Mouse (Mus musculus): ENCODE data around the gene Ube2e2. TPM values are rescaled to one million over a fixed set of nuclear protein-coding genes. Genes with fewer than 3 reads are reported as not detected.
"Not testable (repeated sequence)": the region's sequence is repeated elsewhere in the genome, so short reads cannot be mapped to it uniquely, and the experiment has no call there.

The Ube2e2 gene
- total RNA-seq, 4 experiments from 2014 or later = 5.3 to 8.2 (median 7.4) TPM

DNA sequence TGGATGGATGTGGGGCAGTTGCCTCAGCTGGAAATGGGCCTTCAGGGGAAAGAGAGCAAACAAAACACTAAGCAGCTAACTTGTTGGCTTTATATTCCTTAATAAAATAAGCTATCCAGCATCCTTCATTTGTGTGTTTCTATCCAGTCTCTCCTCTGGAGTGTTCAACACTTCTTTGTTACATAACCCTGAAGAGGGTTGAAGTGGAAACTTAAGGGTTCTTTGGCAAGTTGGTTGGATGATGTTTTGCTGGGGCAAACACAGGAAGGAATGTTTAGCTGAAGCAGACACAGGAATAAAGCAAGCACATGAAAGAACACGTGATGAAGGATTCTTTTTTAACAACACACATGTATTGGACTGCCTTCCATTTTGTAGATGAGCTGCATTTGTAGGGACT is 256.3 kb downstream of the Ube2e2 start:
- no peak for DNase-seq (ENCODE audit: low spot score in 2 of 2)

DNA sequence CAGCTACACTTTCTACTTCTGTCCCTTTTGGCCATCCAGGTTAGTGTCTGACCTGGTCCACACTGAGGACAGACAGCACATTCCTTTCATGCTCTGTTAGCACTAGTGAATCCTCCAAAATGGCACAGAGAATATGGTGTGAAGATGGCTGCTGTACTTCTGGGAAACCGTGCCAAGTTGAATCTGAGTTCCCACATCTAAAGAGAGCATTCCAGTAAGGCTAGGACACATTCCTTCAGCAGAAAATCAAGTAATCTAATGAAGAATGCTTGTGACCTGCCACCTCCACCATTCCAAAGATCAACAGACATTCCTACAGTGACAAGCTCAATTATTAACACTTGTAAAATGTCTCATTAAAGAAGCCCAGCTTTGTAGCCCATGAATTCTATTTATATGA is 265.9 kb downstream of the Ube2e2 start:
- DNase-seq (ENCODE audit: low spot score in 2 of 2) = no peak

GRCm38 (mm10) chr14:18618603-18619002 is 275.5 kb downstream of the Ube2e2 start:
- DNase-seq (ENCODE audit: low spot score in 2 of 2) = no peak

DNA sequence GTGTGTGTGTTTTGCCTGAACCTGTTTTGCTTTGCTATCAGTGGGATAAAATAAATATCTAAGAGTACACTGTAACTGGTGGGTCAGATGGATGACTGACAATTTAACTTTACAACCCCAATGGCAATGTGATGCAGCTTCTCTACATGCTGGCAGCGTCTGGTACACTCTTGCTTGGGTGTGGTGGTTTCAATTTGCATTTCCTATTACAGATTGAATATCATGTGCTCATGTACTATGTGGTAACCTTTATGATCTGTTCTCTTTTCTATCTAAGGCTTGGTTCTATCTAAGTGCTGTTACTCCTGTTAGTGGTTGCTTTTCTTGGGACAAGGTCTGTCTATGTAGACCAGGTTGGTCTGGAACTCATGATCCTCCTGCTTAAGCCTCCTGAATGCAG is 292.1 kb downstream of the Ube2e2 start:
- no peak for DNase-seq (ENCODE audit: low spot score in 2 of 2)

- no peak for DNase-seq (ENCODE audit: low spot score in 2 of 2)
Observed at GRCm38 (mm10) chr14:18586239-18587034, 307.6 kb downstream of the Ube2e2 start.

DNA sequence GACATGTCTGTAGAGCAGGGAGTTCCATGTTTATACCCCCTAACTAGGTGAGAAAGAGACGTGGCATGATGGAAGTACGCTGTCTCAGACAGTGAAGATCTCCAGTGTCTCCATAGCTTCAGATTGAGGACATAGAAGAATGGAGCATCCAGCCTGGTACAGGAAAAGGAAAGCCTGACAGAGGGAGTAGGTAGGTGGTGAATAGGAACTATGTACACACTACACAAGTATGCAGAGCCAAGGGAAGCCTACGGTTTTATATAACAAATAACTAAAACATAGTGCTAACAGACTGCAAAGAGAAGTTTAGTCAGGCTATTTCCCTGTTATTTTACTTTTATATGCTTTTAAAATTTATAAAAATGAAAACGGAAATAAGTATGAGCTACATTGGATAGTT is 312.3 kb downstream of the Ube2e2 start:
- no peak for DNase-seq (ENCODE audit: low spot score in 2 of 2)

DNA sequence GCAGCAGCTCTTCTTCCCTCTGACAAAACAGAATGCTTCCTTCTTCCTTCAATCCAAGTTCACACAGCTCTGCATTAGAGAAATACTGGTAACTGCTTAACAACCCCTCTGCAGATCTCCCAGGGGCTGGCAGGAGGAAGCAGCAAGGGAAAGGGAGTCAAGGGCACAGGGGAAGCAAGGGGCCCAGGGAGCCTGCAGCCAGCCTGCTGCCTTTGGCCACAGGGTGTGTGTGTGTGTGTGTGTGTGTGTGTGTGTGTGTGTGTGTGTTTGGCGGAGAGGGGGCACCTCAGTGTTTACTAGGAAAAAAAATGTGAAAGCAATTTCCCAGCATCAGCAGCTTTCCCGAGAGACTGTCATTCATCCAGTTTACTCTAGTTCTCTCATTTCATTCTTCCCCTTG is 319.3 kb downstream of the Ube2e2 start:
- DNase-seq (ENCODE audit: low spot score in 2 of 2) = no peak

DNA sequence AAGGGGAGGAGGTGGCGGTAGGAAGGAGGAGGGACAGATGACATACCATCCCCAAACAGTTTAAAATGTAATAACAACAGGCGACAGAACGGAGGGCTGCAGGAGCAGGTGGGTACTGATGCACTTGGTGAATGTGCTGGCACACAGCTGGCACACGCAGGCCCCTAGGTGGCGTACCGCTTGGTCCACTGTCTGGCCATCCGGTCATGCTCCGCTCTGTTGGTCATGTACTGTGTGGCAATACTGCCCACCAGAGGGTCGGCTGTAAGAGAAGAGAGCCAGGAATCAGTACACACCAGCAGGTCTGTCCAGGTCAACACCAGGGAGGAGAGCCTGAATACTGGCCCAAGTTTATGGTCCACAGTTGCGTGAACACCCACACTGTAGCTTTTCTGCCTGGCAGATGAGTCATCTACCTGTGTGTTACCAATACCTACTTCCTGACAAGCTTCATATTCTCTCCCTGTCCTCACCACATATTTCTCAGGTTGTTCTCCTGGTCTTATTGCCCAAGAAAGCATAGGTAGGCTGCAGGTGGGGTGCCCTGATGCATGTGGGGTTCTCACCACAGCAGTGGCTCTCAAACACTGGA is 319.8 kb downstream of the Ube2e2 start:
- DNase-seq (ENCODE audit: low spot score in 2 of 2) = no peak

- no peak for DNase-seq (ENCODE audit: low spot score in 2 of 2)
Observed at GRCm38 (mm10) chr14:18573286-18573956, 320.6 kb downstream of the Ube2e2 start.

DNA sequence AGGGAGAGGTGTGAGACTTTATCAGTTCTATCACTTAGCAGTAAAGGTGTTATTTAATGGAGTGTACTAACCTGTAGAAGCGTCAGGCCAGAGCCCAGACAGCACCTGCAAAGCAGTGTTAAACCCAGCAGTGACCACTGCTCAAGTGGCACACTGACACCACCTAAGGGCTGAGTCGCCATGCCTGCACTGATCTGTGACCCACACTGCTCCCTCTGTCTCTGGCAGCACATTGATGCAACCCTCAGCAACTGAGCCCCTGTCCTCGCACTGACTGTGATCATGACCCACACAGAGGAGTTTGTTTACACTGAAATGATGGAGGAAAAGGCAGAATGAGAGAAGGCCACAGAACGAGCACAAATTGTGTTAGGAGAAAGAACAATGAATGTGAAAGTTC is 321.2 kb downstream of the Ube2e2 start:
- no peak for DNase-seq (ENCODE audit: low spot score in 2 of 2)

- DNase-seq (ENCODE audit: low spot score in 2 of 2) = no peak
Observed at GRCm38 (mm10) chr14:18569615-18570014, 324.5 kb downstream of the Ube2e2 start.

- DNase-seq (ENCODE audit: low spot score in 2 of 2) = not testable (repeated sequence)
Observed at GRCm38 (mm10) chr14:18564999-18565398, 329.1 kb downstream of the Ube2e2 start.

DNA sequence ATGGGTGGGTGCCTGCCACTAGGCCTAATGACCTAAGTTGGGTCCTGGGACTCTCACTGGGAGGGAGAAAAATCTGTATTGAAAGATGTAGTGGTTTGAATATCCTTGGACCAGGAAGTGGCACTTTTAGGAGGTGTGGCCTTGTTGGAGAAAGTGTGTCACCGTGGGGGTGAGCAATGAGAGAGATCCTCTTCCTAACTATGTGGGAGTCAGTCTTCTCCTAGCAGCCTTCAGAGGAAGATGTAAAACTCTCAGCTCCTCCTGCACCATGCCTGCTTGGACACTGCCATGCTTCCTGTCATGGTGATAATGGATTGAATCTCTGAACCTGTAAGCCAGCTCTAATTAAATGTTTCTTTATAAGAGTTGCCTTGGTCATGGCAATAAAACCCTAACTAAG is 338.8 kb downstream of the Ube2e2 start:
- DNase-seq (ENCODE audit: low spot score in 2 of 2) = no peak

GRCm38 (mm10) chr14:18554627-18554988 is 339.5 kb downstream of the Ube2e2 start:
- DNase-seq (ENCODE audit: low spot score in 2 of 2) = no peak

DNA sequence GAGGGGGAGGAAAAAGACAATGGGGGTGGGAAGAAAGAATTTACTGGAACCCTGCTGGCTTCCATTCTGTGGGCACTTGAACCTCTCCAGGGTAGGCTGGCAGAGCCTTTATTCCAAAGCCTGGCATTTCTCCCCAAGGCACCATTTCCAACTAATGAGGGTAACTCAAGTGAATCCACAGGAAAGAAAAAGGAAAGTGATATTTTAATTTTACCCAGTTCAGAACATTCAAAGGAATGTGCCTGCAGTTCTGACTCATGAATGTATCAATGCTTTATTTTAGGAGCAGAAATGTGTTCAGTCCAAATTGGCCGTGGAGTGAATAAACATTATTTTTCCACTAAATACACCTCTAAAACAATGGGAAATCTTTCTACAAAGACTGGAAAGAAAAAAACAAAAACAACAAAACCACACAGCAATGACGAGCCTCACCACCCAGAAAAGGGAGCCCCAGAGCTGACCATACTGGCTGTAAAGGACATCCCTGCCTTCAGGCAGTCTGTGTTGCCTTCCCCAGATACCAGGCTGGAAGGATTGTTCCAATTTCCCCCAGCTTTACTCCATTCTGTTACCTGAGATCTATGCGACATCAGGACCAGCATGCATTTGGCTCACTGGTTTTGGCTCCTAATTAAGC is 340.0 kb downstream of the Ube2e2 start:
- no peak for DNase-seq (ENCODE audit: low spot score in 2 of 2)

DNA sequence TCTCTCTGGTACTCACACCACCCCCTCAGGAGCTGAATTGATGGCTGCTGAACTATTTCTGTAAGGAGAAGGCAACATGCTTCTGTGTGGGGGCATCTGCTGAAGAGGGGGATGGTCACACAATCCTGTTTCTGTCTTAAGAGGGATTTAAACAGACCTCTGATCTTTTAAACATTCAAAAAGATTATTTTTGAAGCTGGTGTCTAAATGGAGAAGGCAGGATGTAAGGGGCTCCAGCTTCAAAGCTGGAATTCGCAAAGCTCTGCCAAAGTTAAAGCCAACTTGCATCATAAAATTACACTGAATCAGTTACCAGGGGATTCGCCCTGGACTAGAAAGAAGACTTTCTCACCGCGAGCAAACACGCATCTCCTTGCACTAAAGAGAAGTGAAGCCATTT is 346.5 kb downstream of the Ube2e2 start:
- no peak for DNase-seq (ENCODE audit: low spot score in 2 of 2)

DNA sequence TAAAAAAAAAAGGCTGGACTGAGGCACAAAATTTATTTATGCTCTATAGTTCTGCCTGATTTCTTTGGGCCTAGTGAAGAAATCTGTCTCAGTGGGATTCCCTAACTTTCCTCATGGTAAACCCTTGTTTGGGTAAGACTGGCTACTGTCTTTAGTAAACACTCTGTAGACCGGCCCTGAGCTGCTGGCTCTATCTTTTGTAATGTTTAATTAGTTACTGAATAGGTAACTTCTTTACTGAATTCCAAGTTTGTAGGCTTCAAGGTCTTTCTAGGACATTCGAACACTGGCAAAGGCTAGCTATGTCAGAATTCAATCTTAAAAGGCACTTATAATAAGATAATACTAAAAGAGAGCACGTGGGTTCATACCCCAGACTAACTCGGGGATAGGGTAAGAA is 355.0 kb downstream of the Ube2e2 start:
- DNase-seq (ENCODE audit: low spot score in 2 of 2) = not testable (repeated sequence)

- no peak for DNase-seq (ENCODE audit: low spot score in 2 of 2)
Observed at GRCm38 (mm10) chr14:18530899-18531298, 363.2 kb downstream of the Ube2e2 start.

- DNase-seq (ENCODE audit: low spot score in 2 of 2) = no peak
Observed at GRCm38 (mm10) chr14:18530496-18530895, 363.6 kb downstream of the Ube2e2 start.

Data from gastrocnemius, adult 8-10 months (tissue).